In the genomic region with DNA sequence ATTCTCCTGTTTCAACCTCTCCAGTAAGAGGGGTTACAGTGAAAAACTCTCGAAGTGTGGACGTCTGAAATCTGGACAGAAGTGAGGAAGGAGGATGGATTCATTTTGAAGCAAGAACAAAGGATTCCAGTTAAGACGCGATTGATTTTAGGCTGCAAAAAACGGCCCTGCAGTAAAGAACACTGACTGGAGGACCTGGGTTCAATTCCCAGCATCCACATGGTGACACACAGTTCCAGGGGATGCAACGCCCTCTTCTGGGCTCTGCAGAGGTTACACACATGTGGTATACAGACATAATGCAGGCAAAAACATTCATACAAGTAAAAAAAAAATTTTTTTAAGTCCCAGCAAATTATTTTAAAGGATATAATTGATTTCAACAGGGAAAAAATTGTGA, we compare ENCODE assay signal across 8 mouse cellular contexts. TPM values are rescaled to one million over a fixed set of nuclear protein-coding genes. Genes with fewer than 3 reads are reported as not detected.
DNase-seq lines count a peak whose midpoint lies in the region; ATAC-seq and TF ChIP-seq lines count a peak whose summit lies in the region.

No protein-coding gene starts in this region.

- peaks cover 6% of the 10 kb centered on the region; the same call in 1 of the 2 replicates for H3K4me1 ChIP-seq in heart, postnatal 0 days (ENCODE audit: control insufficient read depth, insufficient read depth)
- 0 out of 2 replicates have a peak, but pooled peaks cover 3% of the 10 kb centered on the region for H3K4me1 ChIP-seq in intestine, embryonic 14.5 days (replicated peaks; ENCODE audit: control insufficient read depth, insufficient read depth, low read length)
- peaks cover 4% of the 10 kb centered on the region; the same call in 1 of the 2 replicates for H3K4me1 ChIP-seq in thymus, adult 2 months (replicated peaks; ENCODE audit: control insufficient read depth, insufficient read depth, low read length)

- H3K9ac ChIP-seq in heart, postnatal 0 days (replicated peaks; ENCODE audit: low read depth, low read length): no peak overlapping the region
- H3K9ac ChIP-seq in intestine, embryonic 14.5 days (ENCODE audit: low read length): no peak overlapping the region

- ATAC-seq in heart, postnatal 0 days (ENCODE audit: insufficient read depth, low read depth): no peak
- no peak for ATAC-seq in intestine, embryonic 14.5 days (replicated peaks; ENCODE audit: low FRiP score, low TSS enrichment, low read depth)

- no peak for TF ChIP-seq POLR2A in myocyte (IDR thresholded peaks at IDR 0.05; ENCODE audit: insufficient read length, low read depth)
- TF ChIP-seq POLR2A in thymus, adult 2 months (IDR thresholded peaks at IDR 0.05; ENCODE audit: control insufficient read depth, extremely low read depth, insufficient read depth, low read length, poor library complexity): no peak

- no peaks in the 10 kb centered on the region for H3K36me3 ChIP-seq in heart, postnatal 0 days (replicated peaks; ENCODE audit: control insufficient read depth, insufficient read depth, low read length)
- no peaks in the 10 kb centered on the region for H3K36me3 ChIP-seq in intestine, embryonic 14.5 days (ENCODE audit: control insufficient read depth, insufficient read depth, low read length)
- no peaks in the 10 kb centered on the region for H3K36me3 ChIP-seq in myocyte (ENCODE audit: control insufficient read depth, insufficient read depth)
- H3K36me3 ChIP-seq in thymus, adult 2 months (ENCODE audit: control insufficient read depth, insufficient read depth, low read length): no peaks in the 10 kb centered on the region

- intact Hi-C loops in heart, postnatal 36 days (cut with DNase I): loop anchor here (1.0 kb wide), 1 partner anchor 43 kb away; no protein-coding TSS in a partner anchor

- no peak overlapping the region for H3K27ac ChIP-seq in heart, postnatal 0 days (ENCODE audit: low read depth)
- H3K27ac ChIP-seq in intestine, embryonic 14.5 days (ENCODE audit: low read depth): no peak overlapping the region
- no peak overlapping the region for H3K27ac ChIP-seq in thymus, adult 2 months (ENCODE audit: control insufficient read depth, insufficient read depth, low read length)

- no peaks in the 10 kb centered on the region for H3K27me3 ChIP-seq in heart, postnatal 0 days (ENCODE audit: control insufficient read depth, insufficient read depth, low read length)
- H3K27me3 ChIP-seq in intestine, embryonic 14.5 days (replicated peaks; ENCODE audit: control insufficient read depth, insufficient read depth, low read length): 0 out of 2 replicates have a peak, but pooled peaks cover 6% of the 10 kb centered on the region
- no peaks in the 10 kb centered on the region for H3K27me3 ChIP-seq in myocyte (ENCODE audit: control insufficient read depth, insufficient read depth, insufficient read length)
- H3K27me3 ChIP-seq in thymus, adult 2 months (ENCODE audit: control insufficient read depth, insufficient read depth, low read length): peaks cover 24% of the 10 kb centered on the region

- DNase-seq in heart, postnatal 0 days (ENCODE audit: low spot score): no peak
- no peak for DNase-seq in heart, postnatal 36 days
- peak; percentile 14 for DNase-seq in cerebellum, adult 8-10 months
- no peak for DNase-seq in intestine, embryonic 14.5 days (ENCODE audit: low spot score)
- no peak for DNase-seq in ovary, adult 18-20 months (ENCODE audit: low spot score)
- DNase-seq in thymus, adult 2 months: no peak
- DNase-seq in adrenal gland, adult 8-10 months: no peak

- TF ChIP-seq EP300 in heart, postnatal 0 days (IDR thresholded peaks at IDR 0.05; ENCODE audit: low read depth): no peak

- no peaks in the 10 kb centered on the region for H3K79me2 ChIP-seq in myocyte (ENCODE audit: control insufficient read depth, insufficient read depth)

- H3K4me3 ChIP-seq in heart, postnatal 0 days (ENCODE audit: low read depth, low read length): peak overlapping the region; percentile 54
- H3K4me3 ChIP-seq in intestine, embryonic 14.5 days (ENCODE audit: low read depth, low read length): peak overlapping the region; percentile 64
- H3K4me3 ChIP-seq in myocyte: peak overlapping the region; percentile 39
- H3K4me3 ChIP-seq in thymus, adult 2 months (ENCODE audit: control insufficient read depth, insufficient read depth, low read length): no peak overlapping the region

- TF ChIP-seq CTCF in heart, postnatal 0 days (IDR thresholded peaks at IDR 0.05; ENCODE audit: low read depth): no peak
- no peak for TF ChIP-seq CTCF in thymus, adult 2 months (IDR thresholded peaks at IDR 0.05; ENCODE audit: borderline replicate concordance, control insufficient read depth, extremely low read depth, insufficient read depth, low read length, poor library complexity)

- 27% methylated on average over 6 of the region's 6 CpGs for WGBS in heart, postnatal 0 days
- WGBS in intestine, embryonic 14.5 days: 30% methylated on average over 6 of the region's 6 CpGs
- WGBS in thymus, adult 2 months: 45% methylated on average over 6 of the region's 6 CpGs

- H3ac ChIP-seq in myocyte (ENCODE audit: control insufficient read depth, insufficient read length): no peak overlapping the region

- no peaks in the 10 kb centered on the region for H3K9me3 ChIP-seq in heart, postnatal 0 days (replicated peaks; ENCODE audit: control insufficient read depth, low read length)
- H3K9me3 ChIP-seq in intestine, embryonic 14.5 days (ENCODE audit: control insufficient read depth, low read length): no peaks in the 10 kb centered on the region

- peak overlapping the region; percentile 61 for H3K4me2 ChIP-seq in heart, postnatal 0 days (ENCODE audit: low read depth, low read length)
- peak overlapping the region; percentile 93 for H3K4me2 ChIP-seq in intestine, embryonic 14.5 days (ENCODE audit: low read length)
- H3K4me2 ChIP-seq in myocyte (ENCODE audit: low read depth): peak overlapping the region; percentile 100

TF ChIP-seq in myocyte, 11 proteins besides CTCF, POLR2A, EP300 and RAD21:
- TF ChIP-seq MYOG (IDR thresholded peaks at IDR 0.05; ENCODE audit: control insufficient read depth in 1 of 3, insufficient read depth in 1 of 3, insufficient read length in 2 of 3, low read depth in 2 of 3) (no peak), TCF12 (IDR thresholded peaks at IDR 0.05; ENCODE audit: insufficient read depth, poor library complexity, severe bottlenecking) (no peak), MAX (IDR thresholded peaks at IDR 0.05; ENCODE audit: low read depth) (no peak), CEBPB (IDR thresholded peaks at IDR 0.05; ENCODE audit: insufficient read depth, poor library complexity, severe bottlenecking) (no peak), REST (IDR thresholded peaks at IDR 0.05; ENCODE audit: insufficient read depth, insufficient read length) (no peak), SRF (IDR thresholded peaks at IDR 0.05; ENCODE audit: control insufficient read depth, insufficient read length, low read depth) (no peak), TCF3 (IDR thresholded peaks at IDR 0.05; ENCODE audit: insufficient read length, low read depth) (no peak), USF1 (IDR thresholded peaks at IDR 0.05; ENCODE audit: low read depth) (no peak), E2F4 (IDR thresholded peaks at IDR 0.05; ENCODE audit: insufficient read depth) (no peak)

RNA-seq across cellular contexts. Expression of a gene that starts 1.0 kb away (rescaled TPM):
- 8.0 and 10.6 TPM in 2 replicates for total RNA-seq in heart, postnatal 0 days (2014; rRNA removed; ENCODE audit: low replicate concordance)
- 6.0 and 6.3 TPM in 2 replicates for polyA plus RNA-seq in heart, postnatal 0 days (2015; fragmentation: Nextera tagmentation; extraction: Ambion mirVana)
- 1 to 10 TPM; 4.5 to 5.7 TPM for total RNA-seq in heart, postnatal 36 days (2021)
- polyA plus RNA-seq in intestine, embryonic 14.5 days (2014; fragmentation: Nextera tagmentation; extraction: Ambion mirVana): 28.4 and 30.0 TPM in 2 replicates
- polyA plus RNA-seq in myocyte (2012; fragmentation: generic; extraction: Trizol): 3.3 TPM
- polyA plus RNA-seq in thymus, adult 2 months (2012; rRNA removed): 2.2 and 2.4 TPM in 2 replicates
- total RNA-seq in adrenal gland, adult 8-10 months (2022): 10 to 100 TPM; 10.4 to 18.8 (median 14.2) TPM

RNA-seq across cellular contexts. Expression of a gene that starts 18.8 kb away (rescaled TPM):
- not detected in 2 replicates for total RNA-seq in heart, postnatal 0 days (2014; rRNA removed; ENCODE audit: low replicate concordance)
- not detected in 2 replicates for polyA plus RNA-seq in heart, postnatal 0 days (2015; fragmentation: Nextera tagmentation; extraction: Ambion mirVana)
- total RNA-seq in heart, postnatal 36 days (2021): not detected
- 0.12 TPM in 1 of 2 replicates, not detected in the other for polyA plus RNA-seq in intestine, embryonic 14.5 days (2014; fragmentation: Nextera tagmentation; extraction: Ambion mirVana)
- not detected for polyA plus RNA-seq in myocyte (2012; fragmentation: generic; extraction: Trizol)
- not detected in 2 replicates for polyA plus RNA-seq in thymus, adult 2 months (2012; rRNA removed)
- not detected for total RNA-seq in adrenal gland, adult 8-10 months (2022)

RNA-seq across cellular contexts. Expression of a gene that starts 40.7 kb away (rescaled TPM):
- not detected in 2 replicates for total RNA-seq in heart, postnatal 0 days (2014; rRNA removed; ENCODE audit: low replicate concordance)
- polyA plus RNA-seq in heart, postnatal 0 days (2015; fragmentation: Nextera tagmentation; extraction: Ambion mirVana): not detected in 2 replicates
- total RNA-seq in heart, postnatal 36 days (2021): not detected
- not detected in 2 replicates for polyA plus RNA-seq in intestine, embryonic 14.5 days (2014; fragmentation: Nextera tagmentation; extraction: Ambion mirVana)
- not detected for polyA plus RNA-seq in myocyte (2012; fragmentation: generic; extraction: Trizol)
- polyA plus RNA-seq in thymus, adult 2 months (2012; rRNA removed): not detected in 2 replicates
- total RNA-seq in adrenal gland, adult 8-10 months (2022): not detected

RNA-seq across cellular contexts. Expression of a gene that starts 50.0 kb away (rescaled TPM):
- 32.2 and 49.9 TPM in 2 replicates for total RNA-seq in heart, postnatal 0 days (2014; rRNA removed; ENCODE audit: low replicate concordance)
- 97.6 and 99.1 TPM in 2 replicates for polyA plus RNA-seq in heart, postnatal 0 days (2015; fragmentation: Nextera tagmentation; extraction: Ambion mirVana)
- total RNA-seq in heart, postnatal 36 days (2021): 100 to 1,000 TPM; 102 to 104 TPM
- 67.1 and 67.8 TPM in 2 replicates for polyA plus RNA-seq in intestine, embryonic 14.5 days (2014; fragmentation: Nextera tagmentation; extraction: Ambion mirVana)
- 47.9 TPM for polyA plus RNA-seq in myocyte (2012; fragmentation: generic; extraction: Trizol)
- 8.9 and 10.6 TPM in 2 replicates for polyA plus RNA-seq in thymus, adult 2 months (2012; rRNA removed)
- 10 to 100 TPM; 68.1 to 71.4 (median 68.8) TPM for total RNA-seq in adrenal gland, adult 8-10 months (2022)

RNA-seq across cellular contexts. Expression of a gene that starts 54.7 kb away (rescaled TPM):
- not detected in 2 replicates for total RNA-seq in heart, postnatal 0 days (2014; rRNA removed; ENCODE audit: low replicate concordance)
- not detected in 2 replicates for polyA plus RNA-seq in heart, postnatal 0 days (2015; fragmentation: Nextera tagmentation; extraction: Ambion mirVana)
- not detected for total RNA-seq in heart, postnatal 36 days (2021)
- not detected in 2 replicates for polyA plus RNA-seq in intestine, embryonic 14.5 days (2014; fragmentation: Nextera tagmentation; extraction: Ambion mirVana)
- polyA plus RNA-seq in myocyte (2012; fragmentation: generic; extraction: Trizol): not detected
- 0.11 TPM in 1 of 2 replicates, not detected in the other for polyA plus RNA-seq in thymus, adult 2 months (2012; rRNA removed)
- total RNA-seq in adrenal gland, adult 8-10 months (2022): not detected
